Mouse (Mus musculus) spleen, adult 12 weeks (tissue): ENCODE results near the gene Sdc3.

Source experiments
- DNase-seq: peaks from one replicate; pipeline ENCODE4 v3.0.0; 2022; ENCODE audit warnings: low spot score

The Sdc3 gene

DNA sequence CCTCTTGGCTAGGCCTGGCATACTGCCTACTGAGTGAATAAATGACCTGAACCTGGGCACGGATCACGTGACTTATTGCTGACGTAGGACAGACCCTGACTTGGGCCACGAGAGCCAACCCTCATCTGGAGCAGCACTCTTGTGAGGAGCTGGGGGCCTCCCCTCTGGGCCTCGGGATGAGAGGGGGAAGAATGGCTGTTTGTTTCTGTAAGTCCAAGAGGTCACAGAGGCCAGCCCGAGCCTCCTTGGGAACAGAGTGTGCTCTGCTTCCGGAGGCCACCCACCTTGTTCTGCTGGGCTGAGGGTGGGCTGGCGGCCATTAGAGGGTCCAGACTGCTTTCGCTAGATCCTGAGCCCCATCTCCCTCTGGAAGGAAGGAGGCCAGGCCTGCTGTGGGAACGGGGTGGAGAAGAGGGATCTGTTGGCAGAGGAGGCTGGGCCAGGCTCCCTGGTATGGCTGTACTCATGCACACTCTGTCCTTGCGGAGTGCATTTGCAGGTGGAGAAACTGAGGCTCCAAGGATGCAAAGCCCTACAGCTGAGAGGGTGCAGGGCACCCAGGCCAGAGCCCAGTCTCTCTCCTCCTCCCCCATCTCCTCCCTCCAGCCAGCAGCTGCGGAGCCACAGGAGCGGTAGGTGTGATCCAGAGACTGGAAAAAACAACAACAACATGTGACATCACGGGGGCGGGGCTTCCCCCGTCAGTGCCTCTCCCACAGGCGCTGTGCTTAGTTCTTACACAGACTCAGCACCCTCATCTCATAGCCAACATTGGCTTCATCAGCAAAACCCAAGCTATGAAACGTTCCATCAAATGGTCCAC is 36.7 kb downstream of the Sdc3 start:
- DNase-seq, result no peak

- DNase-seq, result no peak
Measured at GRCm38 (mm10) chr4:130834122-130834521, 41.8 kb downstream of the Sdc3 start.

DNA sequence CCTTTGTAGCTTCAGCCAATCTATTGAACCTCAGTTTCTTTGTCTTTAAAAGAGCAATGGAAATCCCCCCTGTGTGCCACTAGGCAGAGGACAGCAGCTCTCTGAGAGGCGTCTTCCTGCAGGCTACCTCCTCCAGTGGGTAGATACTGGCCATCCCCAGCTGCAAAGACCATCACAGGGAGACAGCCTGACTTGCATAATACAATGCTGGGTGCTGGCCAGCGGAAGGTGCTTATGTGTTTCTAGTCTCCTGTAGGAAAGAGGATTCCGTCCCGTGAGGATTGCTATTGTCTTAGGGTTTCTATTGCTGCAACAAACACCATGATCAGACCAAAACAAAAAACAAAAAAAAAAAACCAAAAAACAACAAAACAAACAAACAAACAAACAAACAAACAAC is 43.2 kb downstream of the Sdc3 start:
- no peak for DNase-seq

DNA sequence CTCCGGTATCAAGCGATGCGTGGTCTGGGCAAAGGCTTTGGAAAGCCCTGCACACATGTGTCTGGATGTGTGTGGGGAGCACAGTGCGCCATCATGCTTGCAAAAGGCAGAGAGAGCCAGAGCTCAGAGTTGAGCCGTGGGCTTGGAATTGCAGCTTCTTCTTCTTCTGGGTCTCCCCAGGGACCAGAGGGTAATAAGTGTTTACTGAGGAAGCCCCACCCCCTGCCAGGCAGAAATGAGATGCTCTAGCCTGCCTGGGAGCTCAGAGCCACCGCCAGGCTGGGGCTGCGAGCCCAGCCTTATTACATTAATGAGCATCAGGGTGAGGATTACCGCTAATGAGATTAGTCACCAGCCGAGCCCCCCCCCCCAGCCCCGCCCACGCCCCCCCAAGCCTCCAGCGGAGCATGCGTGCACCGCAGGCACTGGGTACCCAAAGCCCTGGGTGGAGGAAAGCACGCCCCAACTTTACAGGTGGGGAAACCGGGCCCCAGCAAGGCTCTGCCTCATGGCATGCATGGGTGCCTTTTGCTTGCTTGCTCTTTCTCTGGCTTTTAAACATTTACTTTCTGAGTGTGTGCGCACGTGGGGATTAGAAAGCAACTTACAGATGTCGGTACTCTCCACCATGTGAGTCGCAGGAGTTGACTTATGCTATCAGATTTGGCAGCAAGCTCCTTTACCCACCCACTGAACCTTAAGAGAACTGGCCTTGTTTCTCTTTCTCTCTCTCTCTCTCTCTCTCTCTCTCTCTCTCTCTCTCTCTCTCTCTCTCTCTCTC is 44.1 kb downstream of the Sdc3 start:
- DNase-seq, result no peak

DNA sequence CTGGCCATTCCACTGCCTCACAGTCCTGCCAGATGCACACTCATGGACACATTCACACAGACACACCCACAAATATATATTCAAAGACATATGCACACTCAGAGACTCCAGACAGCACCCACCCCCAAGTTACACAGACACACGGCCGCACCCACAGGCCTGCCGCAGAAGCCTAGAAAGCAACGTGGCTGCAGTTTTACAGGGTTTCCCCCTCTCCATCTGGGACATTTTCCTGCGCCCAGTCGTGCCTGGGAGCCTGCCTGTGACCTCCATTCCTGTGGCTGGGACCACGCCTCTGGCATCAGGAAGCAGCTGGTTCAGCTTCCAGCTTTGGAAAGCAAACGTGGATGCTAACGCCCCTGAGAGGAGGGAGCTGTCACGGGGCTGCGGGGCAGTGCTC is 46.2 kb downstream of the Sdc3 start:
- no peak for DNase-seq

DNA sequence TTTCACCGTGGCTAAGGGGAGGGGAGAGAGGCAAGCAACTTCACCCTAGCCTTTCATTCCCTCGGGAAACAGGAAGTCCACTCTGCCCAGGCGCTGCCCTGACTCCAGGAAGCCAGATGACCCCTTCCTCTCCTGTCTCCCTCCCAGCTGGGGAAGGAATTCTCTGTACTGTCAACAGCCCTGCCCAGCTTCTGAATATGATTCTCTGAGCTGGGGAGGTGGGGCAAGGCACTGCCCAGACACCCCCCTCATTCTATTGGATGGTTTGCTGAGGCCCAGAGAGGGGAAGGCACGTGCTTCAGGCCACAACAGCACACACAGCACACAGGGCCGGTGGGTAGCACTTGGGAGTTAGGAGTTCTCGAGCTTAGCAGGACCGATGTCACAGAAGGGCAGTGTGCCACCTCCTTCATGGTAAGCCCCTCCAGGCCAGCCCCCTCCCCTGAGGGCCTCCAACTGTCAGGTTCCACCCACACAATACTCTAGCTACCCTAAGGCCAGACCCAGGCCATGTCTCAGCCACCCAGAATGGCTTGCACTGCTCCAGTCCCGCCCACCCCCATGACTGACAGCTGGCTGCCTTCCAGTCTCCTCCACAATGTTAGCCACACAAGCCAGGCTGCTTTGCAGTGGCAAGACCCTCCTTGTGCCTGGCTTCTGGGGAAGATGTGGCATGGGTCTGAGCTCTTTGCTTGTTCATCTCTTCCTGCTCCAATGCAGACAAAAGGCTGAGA is 48.9 kb downstream of the Sdc3 start:
- no peak for DNase-seq

DNA sequence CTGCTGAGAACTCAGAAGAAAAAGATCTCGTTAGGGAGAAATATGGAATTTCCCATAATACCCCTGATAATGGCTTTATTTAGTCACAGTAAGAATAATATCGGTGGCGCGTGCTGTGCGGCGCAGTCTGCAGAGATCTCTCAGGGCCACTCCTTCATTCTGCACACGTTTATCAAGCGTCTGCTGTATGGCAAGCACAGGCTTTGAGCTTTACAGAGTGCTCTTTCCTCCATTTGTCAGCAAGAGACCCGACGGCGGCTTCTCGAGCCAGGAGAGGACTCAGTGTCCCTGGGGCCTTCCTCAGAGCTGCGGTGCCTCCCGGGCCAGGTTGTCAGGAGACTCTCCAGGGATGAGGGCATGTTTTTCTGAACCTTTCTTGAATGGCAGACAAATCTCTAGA is 56.5 kb downstream of the Sdc3 start:
- no peak for DNase-seq

DNA sequence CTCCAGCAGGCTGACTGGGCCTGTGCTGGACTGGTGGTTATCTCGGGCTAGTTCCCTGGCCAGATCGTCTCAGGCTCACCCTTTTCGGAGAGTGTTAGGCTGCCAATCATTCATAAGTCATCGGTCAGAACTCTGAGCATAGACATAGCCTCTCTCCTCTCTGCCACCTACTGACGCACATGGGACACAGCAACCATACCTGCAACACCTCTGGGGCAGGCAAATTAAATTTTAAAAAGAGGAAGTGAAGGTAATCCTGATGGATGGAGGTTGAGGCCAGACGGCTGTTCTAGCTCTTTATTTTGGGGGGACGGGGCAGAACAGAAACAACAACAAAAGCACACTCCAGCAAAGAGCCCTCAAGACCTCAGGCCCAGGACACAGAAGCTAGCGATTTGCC is 65.3 kb downstream of the Sdc3 start:
- no peak for DNase-seq

- no peak for DNase-seq
Measured at GRCm38 (mm10) chr4:130858880-130859279, 66.5 kb downstream of the Sdc3 start.

DNA sequence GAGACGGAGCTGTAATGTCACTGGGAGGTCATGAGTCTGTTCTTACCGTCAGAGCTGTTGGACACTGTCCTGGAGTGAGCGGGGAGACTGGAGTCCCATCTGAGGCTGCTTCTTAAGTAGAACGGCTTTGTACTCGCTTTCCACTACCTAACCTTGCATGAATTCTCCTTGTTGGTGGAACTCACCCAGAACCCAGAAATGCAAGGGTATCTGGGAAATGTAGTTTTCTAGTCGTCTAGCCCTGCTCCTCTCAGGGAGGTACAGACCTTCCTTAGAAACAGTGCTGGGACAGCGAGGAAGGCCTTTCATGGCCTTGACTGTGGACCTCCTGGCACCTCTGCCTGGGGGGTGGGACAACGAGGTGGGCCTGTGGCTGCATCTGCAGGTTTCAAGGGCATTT is 67.1 kb downstream of the Sdc3 start:
- DNase-seq, result no peak

GRCm38 (mm10) chr4:130860902-130861652 is 68.7 kb downstream of the Sdc3 start:
- DNase-seq, result no peak

DNA sequence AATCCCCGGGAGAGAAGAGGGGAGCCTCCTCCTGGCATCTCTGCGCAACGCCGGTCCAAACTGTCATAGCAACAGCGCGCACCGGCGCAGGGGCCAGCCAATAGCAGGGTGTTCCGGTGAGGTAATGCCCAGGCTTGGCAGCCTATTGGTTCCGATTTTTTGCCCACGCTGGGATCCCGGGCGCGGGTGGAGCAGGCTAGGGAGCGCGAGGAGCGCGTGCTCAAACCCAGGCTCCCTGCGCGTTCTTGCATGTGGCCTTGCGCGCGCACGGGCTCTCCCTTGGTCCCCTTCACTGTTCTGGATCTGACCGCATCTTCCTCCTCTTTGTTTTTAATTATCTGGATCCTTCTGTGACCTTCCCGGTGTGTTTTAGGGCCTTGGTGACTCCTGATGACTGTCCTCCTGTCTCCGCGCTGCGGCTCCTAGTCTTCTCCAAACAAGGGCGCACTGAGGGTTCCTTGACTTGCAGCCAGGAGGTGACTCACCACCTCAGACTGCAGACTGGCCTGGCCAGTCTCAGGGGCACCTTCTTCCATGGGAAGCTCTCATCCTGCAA is 69.4 kb downstream of the Sdc3 start:
- no peak for DNase-seq

- no peak for DNase-seq
Measured at GRCm38 (mm10) chr4:130862538-130862937, 70.2 kb downstream of the Sdc3 start.

GRCm38 (mm10) chr4:130865460-130865859 is 73.1 kb downstream of the Sdc3 start:
- no peak for DNase-seq

GRCm38 (mm10) chr4:130865901-130866371 is 73.6 kb downstream of the Sdc3 start:
- no peak for DNase-seq

DNA sequence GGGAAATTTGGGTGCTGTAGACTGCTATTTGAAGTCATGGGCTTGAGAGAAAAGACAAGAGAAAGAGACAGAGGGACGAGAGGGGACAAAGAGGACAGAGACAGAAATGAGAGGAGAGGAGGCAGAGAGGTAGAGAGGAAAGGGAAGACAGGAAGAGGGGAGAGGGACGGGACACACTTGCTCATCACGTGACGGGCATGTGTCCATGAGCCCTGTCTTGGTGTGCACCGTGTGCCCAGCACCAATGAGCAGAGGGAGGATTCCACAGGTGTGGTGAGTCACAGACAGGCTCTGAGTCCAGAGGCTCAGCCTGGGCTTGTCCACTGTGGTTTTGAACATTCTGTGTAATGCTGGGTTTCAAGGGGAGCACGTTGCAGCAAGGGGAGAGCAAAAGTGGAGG is 75.6 kb downstream of the Sdc3 start:
- DNase-seq, result no peak

GRCm38 (mm10) chr4:130868803-130869202 is 76.5 kb downstream of the Sdc3 start:
- no peak for DNase-seq

DNA sequence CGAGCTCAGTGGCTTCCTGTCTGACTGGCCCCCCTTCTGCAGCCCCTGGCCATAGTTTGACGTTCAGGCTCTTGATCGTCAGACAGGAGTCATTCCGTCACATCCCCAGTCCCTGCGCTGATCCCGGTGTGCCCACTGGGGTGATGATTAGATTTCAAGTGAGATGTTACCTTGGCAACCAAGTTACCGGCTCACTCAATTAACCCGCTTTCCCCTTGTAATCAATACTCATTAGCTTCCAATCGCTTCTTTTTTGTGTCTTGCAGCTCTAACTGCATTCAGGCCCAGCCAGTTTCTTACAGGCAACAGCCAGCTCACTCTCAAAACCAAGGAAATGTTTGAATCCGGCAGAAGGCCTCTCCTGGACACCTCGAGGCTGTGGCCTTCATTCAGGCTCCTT is 80.1 kb downstream of the Sdc3 start:
- no peak for DNase-seq

DNA sequence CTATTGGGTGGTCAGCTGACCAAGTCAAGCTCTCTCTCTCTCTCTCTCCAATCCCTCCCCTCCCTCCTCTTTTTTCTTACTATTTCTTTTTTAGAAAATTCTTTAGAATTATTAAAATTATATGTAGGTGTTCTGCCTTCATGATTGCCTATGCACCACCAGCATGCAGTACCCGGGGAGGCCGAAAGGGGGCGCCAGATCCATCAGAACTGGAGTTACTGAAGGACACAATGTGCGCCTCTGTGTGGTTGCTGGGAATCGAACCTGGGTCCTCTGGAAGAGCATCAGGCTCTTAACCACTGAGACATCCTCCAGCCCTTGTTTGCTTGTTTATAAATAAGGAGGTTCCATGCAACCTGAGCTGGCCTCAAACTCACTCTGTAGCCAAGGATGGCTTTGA is 81.1 kb downstream of the Sdc3 start:
- no peak for DNase-seq

GRCm38 (mm10) chr4:130874601-130875000 is 82.3 kb downstream of the Sdc3 start:
- no peak for DNase-seq
